Mouse (Mus musculus): Measurements from ENCODE around the gene Vps29. TPM values are rescaled to one million over a fixed set of nuclear protein-coding genes. Genes with fewer than 3 reads are reported as not detected.

Vps29 gene
- polyA plus RNA-seq (2012; rRNA removed) = 204 and 220 TPM in 2 replicates

DNA sequence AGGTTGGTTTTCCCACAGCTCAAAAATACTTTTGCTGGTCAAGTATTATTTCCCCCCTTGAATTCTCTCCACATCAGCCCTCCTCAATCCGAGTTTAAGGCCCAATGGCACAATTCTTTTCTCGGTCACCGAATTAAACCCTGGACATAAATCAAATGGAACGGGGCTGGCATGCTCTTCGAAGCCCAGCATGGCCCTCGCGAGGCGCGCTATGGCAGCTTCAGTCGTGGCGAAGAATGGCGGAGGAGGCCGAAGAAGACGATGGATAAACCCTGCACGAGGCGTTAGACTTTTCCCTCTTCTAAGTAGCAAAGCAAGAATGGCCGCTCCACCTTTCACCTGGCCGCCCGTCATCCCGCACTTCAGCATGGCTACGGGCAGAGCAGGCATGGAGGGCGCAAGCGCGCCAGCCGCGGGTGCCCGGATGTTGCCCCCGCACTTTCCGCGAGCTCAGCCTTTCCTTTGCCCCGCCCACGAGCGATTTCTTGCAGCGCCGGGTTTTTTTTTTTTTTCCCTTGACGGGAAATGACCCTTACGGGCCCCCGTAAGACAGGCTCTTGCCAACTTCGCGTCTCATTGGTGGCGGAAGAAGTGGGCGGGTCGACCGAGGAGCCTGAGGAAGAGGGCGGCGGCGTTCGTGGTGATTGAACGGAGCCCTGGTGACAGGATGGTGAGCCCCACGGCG lies at the start of gene Vps29, which contains the start of gene Rad9b:
Gene Vps29 (plus strand): TSS at position 563 of the 685 bp plus-strand sequence.
Gene Rad9b (minus strand): TSS at position 427 of the 685 bp plus-strand sequence.

DNA sequence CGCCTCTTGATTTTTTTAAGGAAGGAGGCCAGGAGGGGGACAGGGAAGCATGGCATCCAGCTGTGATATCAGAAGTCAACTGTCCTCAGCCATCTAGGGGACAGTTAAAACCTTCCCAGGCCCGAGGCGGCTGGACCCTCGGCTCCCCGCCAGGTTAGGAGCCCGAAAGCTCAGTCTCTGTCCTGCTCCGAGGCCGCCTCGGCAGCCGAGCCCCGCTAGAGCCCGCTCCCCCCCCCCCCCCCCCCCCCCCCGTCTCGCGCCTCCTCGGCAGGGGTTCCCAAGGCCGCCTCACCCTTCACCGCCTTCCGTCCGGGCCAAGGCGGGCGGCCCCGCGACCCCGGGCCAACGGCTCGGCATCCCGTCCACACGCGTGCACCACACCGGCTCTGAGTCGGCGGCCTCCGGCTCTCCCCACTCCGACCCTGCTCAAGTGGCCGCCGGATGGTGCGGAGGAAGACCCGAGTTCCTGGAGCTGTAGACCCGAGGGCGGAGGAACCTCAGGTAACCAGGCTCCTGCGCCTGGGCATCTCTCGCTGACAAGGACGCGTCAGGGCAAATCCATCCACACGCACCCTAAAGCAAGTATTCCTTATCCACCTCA lies 17.5 kb downstream of the Vps29 start, which contains the start of gene Gpn3:
Gene Gpn3 (plus strand): TSS at position 286 of the 601 bp plus-strand sequence.

GRCm38 (mm10) chr5:122372192-122372769 lies 18.1 kb downstream of the Vps29 start, which contains the start of gene Fam216a:
Fam216a (minus strand) TSS chr5:122372364.

GRCm38 (mm10) chr5:122391786-122392180 lies 37.6 kb downstream of the Vps29 start, which contains the start of gene Arpc3:
Arpc3 (plus strand) TSS chr5:122391878.

Other genes with a start within 250 kb of the Vps29 start
- gene Ccdc63, start 213.5 kb upstream of the Vps29 start, polyA plus RNA-seq (2012; rRNA removed) = 0.16 and 0.21 TPM in 2 replicates
- gene Ppp1cc, start 196.1 kb upstream of the Vps29 start, polyA plus RNA-seq (2012; rRNA removed) = 285 TPM in 2 replicates
- 0.98 and 1.3 TPM in 2 replicates for gene Hvcn1, start 147.6 kb upstream of the Vps29 start, polyA plus RNA-seq (2012; rRNA removed)
- gene Tctn1, start 89.9 kb upstream of the Vps29 start, polyA plus RNA-seq (2012; rRNA removed) = 33.7 and 34.2 TPM in 2 replicates
- gene Pptc7, start 70.0 kb upstream of the Vps29 start, polyA plus RNA-seq (2012; rRNA removed) = 11.6 and 11.8 TPM in 2 replicates
- gene Rad9b, start 136 bp upstream of the Vps29 start, polyA plus RNA-seq (2012; rRNA removed) = 22.9 and 25.0 TPM in 2 replicates
- gene Gpn3, start 17.5 kb downstream of the Vps29 start, polyA plus RNA-seq (2012; rRNA removed) = 47.7 and 49.4 TPM in 2 replicates
- gene Fam216a, start 18.0 kb downstream of the Vps29 start, polyA plus RNA-seq (2012; rRNA removed) = 140 TPM in 2 replicates
- 402 and 404 TPM in 2 replicates for gene Arpc3, start 37.5 kb downstream of the Vps29 start, polyA plus RNA-seq (2012; rRNA removed)
- gene Anapc7, start 67.3 kb downstream of the Vps29 start, polyA plus RNA-seq (2012; rRNA removed) = 43.9 and 44.6 TPM in 2 replicates
- gene Atp2a2, start 147.9 kb downstream of the Vps29 start, polyA plus RNA-seq (2012; rRNA removed) = 127 and 133 TPM in 2 replicates